Mouse (Mus musculus) ovary, postnatal 36 days (tissue): ENCODE measurements at regions not wholly inside any gene's neighbourhood (a gene's known extent, or its start where the extent isn't known, plus 50 kb on each side); places are given as distances from the start of the nearest gene placed in this dataset.
"Not testable (repeated sequence)": the region's sequence is repeated elsewhere in the genome, so short reads cannot be mapped to it uniquely, and the experiment has no call there.

Experiments
- DNase-seq: peaks from one replicate; pipeline ENCODE4 v3.0.0; 2022; ENCODE audit warnings: low spot score, mixed read lengths

- no peak for DNase-seq
Observed at GRCm38 (mm10) chr7:113694466-113694865, 71.3 kb upstream of the Spon1 start.

DNA sequence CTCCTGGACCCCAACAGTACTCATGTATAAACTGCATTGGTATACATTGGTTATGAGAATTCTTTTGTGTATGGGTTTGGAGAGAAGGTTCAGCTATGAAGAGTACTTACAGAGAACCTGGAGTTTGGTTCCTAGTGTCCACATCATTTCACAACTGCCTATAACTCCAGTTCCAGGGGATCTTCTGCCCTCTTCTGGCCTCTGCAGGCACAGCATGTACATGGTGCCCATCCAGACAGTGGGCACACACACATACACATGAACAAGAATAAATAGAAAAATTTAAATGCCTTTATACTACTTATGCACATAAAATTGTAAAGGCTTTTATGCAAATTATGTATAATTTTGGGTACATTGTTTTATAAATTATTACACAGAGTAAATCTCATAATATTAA, 59.9 kb upstream of the Spon1 start:
- no peak for DNase-seq

DNA sequence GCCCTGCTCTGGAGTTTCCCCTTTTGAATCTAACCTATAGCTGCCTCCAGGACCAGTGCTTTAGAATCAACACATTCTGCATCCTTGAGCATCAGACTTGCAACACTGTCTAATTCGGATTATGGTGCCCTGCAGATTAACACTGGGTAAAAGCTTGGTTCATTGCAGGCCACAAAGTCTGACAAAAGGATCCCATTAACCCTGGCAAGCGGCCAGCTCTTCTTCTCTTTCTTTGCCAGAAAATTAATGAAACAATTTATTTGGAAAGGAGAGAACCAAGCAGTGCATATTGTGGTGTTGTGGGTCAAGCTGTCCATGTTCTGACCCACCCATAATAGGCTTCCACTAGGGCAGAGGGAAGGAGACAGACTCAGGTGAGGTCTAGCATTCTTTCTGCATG, 58.2 kb upstream of the Spon1 start:
- DNase-seq: no peak

DNA sequence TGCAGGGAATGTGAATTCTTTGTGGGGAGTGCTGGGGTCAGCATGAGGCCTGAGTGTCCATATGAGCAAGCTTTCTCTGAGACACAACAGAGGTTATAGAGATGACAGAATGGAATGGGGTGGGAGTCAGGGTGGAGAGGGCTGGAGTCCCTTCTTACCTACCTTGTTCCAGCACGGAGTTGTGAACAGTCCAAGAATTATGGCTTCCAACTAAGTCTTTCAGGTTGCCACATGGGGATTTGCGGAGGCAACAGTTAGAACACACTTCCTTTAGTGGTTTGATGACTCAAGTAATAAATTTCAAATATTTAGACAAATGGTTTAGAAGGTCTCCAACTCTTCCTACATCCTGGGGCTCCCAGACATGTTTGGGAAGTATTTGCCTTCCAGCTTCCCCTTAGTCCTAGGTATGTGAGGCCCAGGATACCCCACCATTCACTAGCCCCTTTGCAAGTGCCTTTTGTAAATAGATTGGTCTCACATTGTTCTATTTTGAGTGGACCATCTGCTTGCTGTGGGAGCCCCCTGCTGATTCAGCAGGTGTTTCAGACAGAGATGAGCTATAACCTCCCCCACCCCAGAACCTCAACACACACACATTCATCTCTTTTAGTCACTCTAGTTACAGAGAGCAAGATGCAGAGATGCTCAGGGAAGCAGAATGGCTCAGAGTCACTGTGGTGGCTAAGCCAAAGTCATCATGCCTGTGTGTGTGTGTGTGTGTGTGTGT, 55.1 kb upstream of the Spon1 start:
- no peak for DNase-seq

- DNase-seq: not testable (repeated sequence)
Observed at GRCm38 (mm10) chr7:113711356-113711755, 54.4 kb upstream of the Spon1 start.
